Mouse (Mus musculus) erythroblast, embryonic 14.5 days (primary cell): Measurements from ENCODE around the gene Cops3. TPM values are rescaled to one million over a fixed set of nuclear protein-coding genes. Genes with fewer than 3 reads are reported as not detected.
"Not testable (repeated sequence)": the region's sequence is repeated elsewhere in the genome, so short reads cannot be mapped to it uniquely, and the experiment has no call there.

Experiments
- H3K27me3 ChIP-seq: 2 replicates; pipeline ENCODE4 v1.6.1; 2012; ENCODE audit warnings: inconsistent platforms; ENCODE audit not compliant: control insufficient read depth
- H3K36me3 ChIP-seq: 2 replicates; pipeline ENCODE4 v1.6.1; 2012; ENCODE audit warnings: mild to moderate bottlenecking, inconsistent platforms; ENCODE audit not compliant: control insufficient read depth
- H3K4me1 ChIP-seq: 2 replicates; pipeline ENCODE4 v1.6.1; 2012; ENCODE audit warnings: inconsistent platforms; ENCODE audit not compliant: control insufficient read depth
- H3K4me3 ChIP-seq: replicated peaks from 2 replicates; pipeline ENCODE3; 2012; ENCODE audit warnings: moderate library complexity, mild to moderate bottlenecking, inconsistent platforms
- H3K9me3 ChIP-seq: 2 replicates; pipeline ENCODE4 v1.6.1; 2012; ENCODE audit warnings: low read length, inconsistent platforms, mixed read lengths; ENCODE audit not compliant: control insufficient read depth
- GATA1 ChIP-seq: IDR thresholded peaks from 2 replicates; pipeline ENCODE4 v1.6.1; 2012; ENCODE audit warnings: low read length, inconsistent platforms, mixed read lengths
- TAL1 ChIP-seq: IDR thresholded peaks from 3 replicates; pipeline ENCODE4 v1.6.1; 2012; ENCODE audit warnings: low read length, inconsistent platforms, mixed read lengths
- polyA plus RNA-seq: library from polyadenylated mRNA; stranded (reverse); fragments of >175 nt; gene quantifications from 2 replicates; pipeline ENCODE4 v1.2.3, GENCODE M21; 2012

Gene Cops3
- polyA plus RNA-seq, 1 experiment = 2.9 TPM

- H3K4me3 ChIP-seq = peak overlapping the region; percentile 75
- peaks cover 28% of the 10 kb centered on the region for H3K4me1 ChIP-seq
- no peaks in the 10 kb centered on the region for H3K9me3 ChIP-seq
- TF ChIP-seq TAL1 = no peak
- TF ChIP-seq GATA1 = no peak
- H3K36me3 ChIP-seq = peaks cover 18% of the 10 kb centered on the region
- no peaks in the 10 kb centered on the region for H3K27me3 ChIP-seq
These were observed 8.6 kb upstream of the Cops3 start for GRCm38 (mm10) chr11:59847891-59848884.

- Histone ChIP-seq H3K27me3 (no peaks in the 10 kb centered on the region), H3K4me1 (peaks cover 28% of the 10 kb centered on the region), H3K4me3 (peak overlapping the region; percentile 75), H3K9me3 (no peaks in the 10 kb centered on the region), H3K36me3 (peaks cover 16% of the 10 kb centered on the region; the same call in 1 of the 2 replicates)
- no peak for TF ChIP-seq TAL1
- no peak for TF ChIP-seq GATA1
These were observed 7.5 kb upstream of the Cops3 start for GRCm38 (mm10) chr11:59847131-59847530.

GRCm38 (mm10) chr11:59846311-59846710, 6.7 kb upstream of the Cops3 start:
- H3K36me3 ChIP-seq = peaks cover 16% of the 10 kb centered on the region; the same call in 1 of the 2 replicates
- no peaks in the 10 kb centered on the region for H3K27me3 ChIP-seq

GRCm38 (mm10) chr11:59839008-59839458, 605 bp downstream of the Cops3 start, which contains the start of gene Nt5m:
TSS of gene Nt5m (plus strand) at chr11:59839447.
- Histone ChIP-seq H3K9me3 (no peaks in the 10 kb centered on the region), H3K36me3 (peaks cover 43% of the 10 kb centered on the region), H3K4me3 (peak within 1 kb of the TSS; percentile 79), H3K27me3 (no peaks in the 10 kb centered on the region), H3K4me1 (peaks cover 37% of the 10 kb centered on the region)
- TF ChIP-seq GATA1 = no peak
- no peak for TF ChIP-seq TAL1

More at GRCm38 (mm10) chr11:59846311-59846710, 6.7 kb upstream of the Cops3 start:
- Histone ChIP-seq H3K4me1 (peaks cover 30% of the 10 kb centered on the region), H3K9me3 (no peaks in the 10 kb centered on the region), H3K4me3 (no peak overlapping the region)
- no peak for TF ChIP-seq TAL1
- no peak for TF ChIP-seq GATA1

- TF ChIP-seq GATA1 = no peak
- TF ChIP-seq TAL1 = no peak
- peak overlapping the region; percentile 79 for H3K4me3 ChIP-seq
- no peaks in the 10 kb centered on the region for H3K9me3 ChIP-seq
- no peaks in the 10 kb centered on the region for H3K27me3 ChIP-seq
- peaks cover 37% of the 10 kb centered on the region for H3K4me1 ChIP-seq
- peaks cover 49% of the 10 kb centered on the region for H3K36me3 ChIP-seq
These were observed 1.2 kb downstream of the Cops3 start for GRCm38 (mm10) chr11:59838426-59838825.

- peak overlapping the region; percentile 79 for H3K4me3 ChIP-seq
These were observed 1.8 kb downstream of the Cops3 start for GRCm38 (mm10) chr11:59837789-59838188.

GRCm38 (mm10) chr11:59821625-59822024, 18.0 kb downstream of the Cops3 start:
- Histone ChIP-seq H3K36me3 (peaks cover 97% of the 10 kb centered on the region), H3K4me3 (no peak overlapping the region), H3K4me1 (no peaks in the 10 kb centered on the region; the same call in 1 of the 2 replicates), H3K27me3 (no peaks in the 10 kb centered on the region), H3K9me3 (no peaks in the 10 kb centered on the region)
- no peak for TF ChIP-seq TAL1
- no peak for TF ChIP-seq GATA1

More at GRCm38 (mm10) chr11:59837789-59838188, 1.8 kb downstream of the Cops3 start:
- H3K27me3 ChIP-seq, H3K9me3 ChIP-seq: not testable (repeated sequence)
- peaks cover 55% of the 10 kb centered on the region for H3K36me3 ChIP-seq
- peaks cover 37% of the 10 kb centered on the region for H3K4me1 ChIP-seq

- Histone ChIP-seq H3K27me3 (no peaks in the 10 kb centered on the region), H3K4me3 (no peak overlapping the region), H3K9me3 (no peaks in the 10 kb centered on the region), H3K36me3 (peaks cover 77% of the 10 kb centered on the region), H3K4me1 (no peaks in the 10 kb centered on the region; the same call in none of the 2 replicates)
- TF ChIP-seq TAL1 = no peak
- no peak for TF ChIP-seq GATA1
These were observed 21.7 kb downstream of the Cops3 start for GRCm38 (mm10) chr11:59817916-59818315.

GRCm38 (mm10) chr11:59815482-59816065, 24.1 kb downstream of the Cops3 start:
- Histone ChIP-seq H3K4me3 (no peak overlapping the region), H3K27me3 (no peaks in the 10 kb centered on the region), H3K36me3 (peaks cover 56% of the 10 kb centered on the region), H3K9me3 (no peaks in the 10 kb centered on the region), H3K4me1 (peaks cover 11% of the 10 kb centered on the region)
- TF ChIP-seq GATA1 (no peak), TAL1 (no peak)
